Mouse (Mus musculus) testis, adult 2 months (tissue): Measurements from ENCODE around the gene Usp12.

Experiments used
- CTCF ChIP-seq: fragments of 200-500 bp; IDR thresholded peaks from 2 replicates; pipeline ENCODE4 v1.5.1; 2012; ENCODE audit warnings: low read depth, mild to moderate bottlenecking, inconsistent platforms, low read length, moderate library complexity; ENCODE audit not compliant: control insufficient read depth, insufficient read depth, insufficient replicate concordance
- POLR2A ChIP-seq: fragments of 200-500 bp; IDR thresholded peaks from 2 replicates; pipeline ENCODE4 v1.6.1; 2012; ENCODE audit warnings: low read depth, mild to moderate bottlenecking, inconsistent platforms, low read length, moderate library complexity; ENCODE audit not compliant: control insufficient read depth

DNA sequence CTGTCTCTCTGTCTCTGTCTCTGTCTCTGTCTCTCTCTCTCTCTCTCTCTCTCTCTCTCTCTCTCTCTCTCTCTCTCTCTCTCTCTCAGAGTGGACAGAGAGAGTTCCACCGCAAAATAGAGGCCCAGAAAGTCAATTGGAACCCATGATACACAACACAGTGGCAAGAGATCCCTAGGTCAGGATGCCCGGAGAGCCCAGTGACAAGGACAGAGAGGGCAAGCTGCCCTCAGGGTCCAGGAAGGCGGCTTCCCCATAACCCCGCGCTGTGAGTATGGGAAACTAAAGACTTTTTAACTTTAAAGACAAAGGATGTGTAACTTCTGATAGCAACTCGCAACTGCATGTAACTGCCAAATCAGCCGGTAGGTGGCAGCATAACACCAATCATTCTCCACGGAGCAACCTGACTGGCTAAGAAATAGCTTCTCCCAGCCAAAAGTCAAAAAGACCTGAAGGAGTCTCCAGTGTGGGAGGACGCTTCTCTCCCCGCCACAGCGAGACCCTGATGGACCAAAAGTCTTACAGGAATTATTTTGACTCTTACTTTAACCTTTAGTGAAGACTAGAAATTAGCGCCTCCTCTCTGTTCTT lies 88.9 kb downstream of the Usp12 start:
- TF ChIP-seq CTCF (peak; percentile 27; the same call in 1 of the 2 replicates), POLR2A (no peak)
